Mouse (Mus musculus) forelimb bud, embryonic 11.5 days (tissue): ENCODE measurements around the gene Chn2.

Source experiments
- DNase-seq: peaks from one replicate; pipeline ENCODE4 v3.0.0-alpha.2; 2012; ENCODE audit warnings: low read depth, low spot score

Gene Chn2

GRCm38 (mm10) chr6:54333116-54333651, 293.8 kb downstream of the Chn2 start:
- DNase-seq, result no peak

- no peak for DNase-seq
These were observed 294.5 kb downstream of the Chn2 start for GRCm38 (mm10) chr6:54333652-54334396.

- no peak for DNase-seq
These were observed 298.0 kb downstream of the Chn2 start for GRCm38 (mm10) chr6:54337321-54337720.

- no peak for DNase-seq
These were observed 301.8 kb downstream of the Chn2 start for GRCm38 (mm10) chr6:54341133-54341532.

- no peak for DNase-seq
These were observed 302.9 kb downstream of the Chn2 start for GRCm38 (mm10) chr6:54342223-54342622.
